Mouse (Mus musculus): ENCODE measurements at regions not wholly inside any gene's neighbourhood (a gene's known extent, or its start where the extent isn't known, plus 50 kb on each side); places are given as distances from the start of the nearest gene placed in this dataset.

GRCm38 (mm10) chr2:137777430-137777829, 478.9 kb upstream of the Btbd3 start:
- no peak for DNase-seq
- H3K4me1 ChIP-seq (ENCODE audit: insufficient read depth) = no peaks in the 10 kb centered on the region
- no peaks in the 10 kb centered on the region for H3K27me3 ChIP-seq (ENCODE audit: insufficient read depth, low read length)
- H3K4me2 ChIP-seq = no peak overlapping the region
- H3K9me3 ChIP-seq (ENCODE audit: low read depth, low read length) = no peaks in the 10 kb centered on the region
- TF ChIP-seq CTCF (IDR thresholded peaks at IDR 0.05; ENCODE audit: low read depth) = no peak
- no peak overlapping the region for H3K9ac ChIP-seq
- no peaks in the 10 kb centered on the region for H3K36me3 ChIP-seq (ENCODE audit: insufficient read depth)
- no peak for ATAC-seq (ENCODE audit: insufficient read depth)
- 79% methylated on average over 3 of the region's 3 CpGs for WGBS
- no peak overlapping the region for H3K27ac ChIP-seq (ENCODE audit: low read depth)
- H3K4me3 ChIP-seq (ENCODE audit: low read depth, low read length) = no peak overlapping the region

- DNase-seq (no peak), ATAC-seq (ENCODE audit: insufficient read depth) (no peak)
- no peaks in the 10 kb centered on the region for H3K36me3 ChIP-seq (ENCODE audit: insufficient read depth)
- H3K4me1 ChIP-seq (ENCODE audit: insufficient read depth) = no peaks in the 10 kb centered on the region
- H3K27me3 ChIP-seq (ENCODE audit: insufficient read depth, low read length) = no peaks in the 10 kb centered on the region
- H3K27ac ChIP-seq (ENCODE audit: low read depth) = no peak overlapping the region
- H3K9me3 ChIP-seq (ENCODE audit: low read depth, low read length) = no peaks in the 10 kb centered on the region
- TF ChIP-seq CTCF (IDR thresholded peaks at IDR 0.05; ENCODE audit: low read depth) = no peak
- H3K9ac ChIP-seq = no peak overlapping the region
- no peak overlapping the region for H3K4me3 ChIP-seq (ENCODE audit: low read depth, low read length)
- no peak overlapping the region for H3K4me2 ChIP-seq
Observed at GRCm38 (mm10) chr2:137764785-137765184, 491.6 kb upstream of the Btbd3 start.

- Histone ChIP-seq H3K4me2 (no peak overlapping the region), H3K4me1 (ENCODE audit: insufficient read depth) (0 out of 2 replicates have a peak, but pooled peaks cover 5% of the 10 kb centered on the region), H3K9ac (no peak overlapping the region), H3K27ac (ENCODE audit: low read depth) (no peak overlapping the region), H3K36me3 (ENCODE audit: insufficient read depth) (no peaks in the 10 kb centered on the region), H3K4me3 (ENCODE audit: low read depth, low read length) (no peak overlapping the region), H3K27me3 (ENCODE audit: insufficient read depth, low read length) (no peaks in the 10 kb centered on the region), H3K9me3 (ENCODE audit: low read depth, low read length) (no peaks in the 10 kb centered on the region)
- ATAC-seq (ENCODE audit: insufficient read depth) = no peak
- no peak for TF ChIP-seq CTCF (IDR thresholded peaks at IDR 0.05; ENCODE audit: low read depth)
- no peak for DNase-seq
- 71% methylated on average over 2 of the region's 2 CpGs for WGBS
Observed at GRCm38 (mm10) chr2:137759455-137759854, 496.9 kb upstream of the Btbd3 start.

- H3K27ac ChIP-seq (ENCODE audit: low read depth) = no peak overlapping the region
- ATAC-seq (ENCODE audit: insufficient read depth) (no peak), DNase-seq (no peak)
- 0 out of 2 replicates have a peak, but pooled peaks cover 5% of the 10 kb centered on the region for H3K4me1 ChIP-seq (ENCODE audit: insufficient read depth)
- H3K9ac ChIP-seq = no peak overlapping the region
- H3K27me3 ChIP-seq (ENCODE audit: insufficient read depth, low read length) = no peaks in the 10 kb centered on the region
- H3K36me3 ChIP-seq (ENCODE audit: insufficient read depth) = no peaks in the 10 kb centered on the region
- no peak overlapping the region for H3K4me3 ChIP-seq (ENCODE audit: low read depth, low read length)
- no peaks in the 10 kb centered on the region for H3K9me3 ChIP-seq (ENCODE audit: low read depth, low read length)
- 64% methylated on average over 4 of the region's 4 CpGs for WGBS
- no peak overlapping the region for H3K4me2 ChIP-seq
- no peak for TF ChIP-seq CTCF (IDR thresholded peaks at IDR 0.05; ENCODE audit: low read depth)
Observed at GRCm38 (mm10) chr2:137758389-137758788, 498.0 kb upstream of the Btbd3 start.

GRCm38 (mm10) chr2:137757231-137758212, 498.8 kb upstream of the Btbd3 start:
- no peak; the same call in 1 of the 2 replicates for TF ChIP-seq CTCF (IDR thresholded peaks at IDR 0.05; ENCODE audit: low read depth)

GRCm38 (mm10) chr2:137756220-137756619, 500.1 kb upstream of the Btbd3 start:
- DNase-seq (peak; percentile 13), ATAC-seq (ENCODE audit: insufficient read depth) (no peak)
- Histone ChIP-seq H3K27me3 (ENCODE audit: insufficient read depth, low read length) (no peaks in the 10 kb centered on the region), H3K4me3 (ENCODE audit: low read depth, low read length) (no peak overlapping the region), H3K4me1 (ENCODE audit: insufficient read depth) (0 out of 2 replicates have a peak, but pooled peaks cover 5% of the 10 kb centered on the region), H3K9me3 (ENCODE audit: low read depth, low read length) (no peaks in the 10 kb centered on the region), H3K27ac (ENCODE audit: low read depth) (no peak overlapping the region), H3K36me3 (ENCODE audit: insufficient read depth) (no peaks in the 10 kb centered on the region), H3K9ac (no peak overlapping the region), H3K4me2 (no peak overlapping the region)
- 17% methylated on average over 3 of the region's 3 CpGs for WGBS
- no peak for TF ChIP-seq CTCF (IDR thresholded peaks at IDR 0.05; ENCODE audit: low read depth)

More at GRCm38 (mm10) chr2:137757231-137758212, 498.8 kb upstream of the Btbd3 start:
- 23% methylated on average over 13 of the region's 13 CpGs for WGBS
- H3K9ac ChIP-seq = no peak overlapping the region
- H3K27me3 ChIP-seq (ENCODE audit: insufficient read depth, low read length) = no peaks in the 10 kb centered on the region
- H3K4me3 ChIP-seq (ENCODE audit: low read depth, low read length) = no peak overlapping the region
- H3K27ac ChIP-seq (ENCODE audit: low read depth) = peak overlapping the region; percentile 50; the same call in 1 of the 2 replicates
- ATAC-seq (ENCODE audit: insufficient read depth) (peak; percentile 96), DNase-seq (peak; percentile 76)
- H3K36me3 ChIP-seq (ENCODE audit: insufficient read depth) = no peaks in the 10 kb centered on the region
- H3K4me2 ChIP-seq = peak overlapping the region; percentile 25
- no peaks in the 10 kb centered on the region for H3K9me3 ChIP-seq (ENCODE audit: low read depth, low read length)
- 0 out of 2 replicates have a peak, but pooled peaks cover 5% of the 10 kb centered on the region for H3K4me1 ChIP-seq (ENCODE audit: insufficient read depth)

GRCm38 (mm10) chr2:137754481-137754880, 501.9 kb upstream of the Btbd3 start:
- Histone ChIP-seq H3K9ac (no peak overlapping the region), H3K4me1 (ENCODE audit: insufficient read depth) (0 out of 2 replicates have a peak, but pooled peaks cover 5% of the 10 kb centered on the region), H3K4me3 (ENCODE audit: low read depth, low read length) (no peak overlapping the region), H3K36me3 (ENCODE audit: insufficient read depth) (no peaks in the 10 kb centered on the region), H3K27me3 (ENCODE audit: insufficient read depth, low read length) (no peaks in the 10 kb centered on the region), H3K9me3 (ENCODE audit: low read depth, low read length) (no peaks in the 10 kb centered on the region), H3K27ac (ENCODE audit: low read depth) (no peak overlapping the region), H3K4me2 (no peak overlapping the region)
- TF ChIP-seq CTCF (IDR thresholded peaks at IDR 0.05; ENCODE audit: low read depth) = no peak
- 90% methylated on average over 3 of the region's 3 CpGs for WGBS
- no peak for ATAC-seq (ENCODE audit: insufficient read depth)
- no peak for DNase-seq

Data from lung, embryonic 14.5 days (tissue).